Mouse (Mus musculus) embryo, embryonic 10 days (tissue): ENCODE data around the gene Arhgef25.

ENCODE experiments used
- DNase-seq: peaks from one replicate; pipeline ENCODE4 v3.0.0-alpha.2; 2015; ENCODE audit warnings: low spot score

The Arhgef25 gene

DNA sequence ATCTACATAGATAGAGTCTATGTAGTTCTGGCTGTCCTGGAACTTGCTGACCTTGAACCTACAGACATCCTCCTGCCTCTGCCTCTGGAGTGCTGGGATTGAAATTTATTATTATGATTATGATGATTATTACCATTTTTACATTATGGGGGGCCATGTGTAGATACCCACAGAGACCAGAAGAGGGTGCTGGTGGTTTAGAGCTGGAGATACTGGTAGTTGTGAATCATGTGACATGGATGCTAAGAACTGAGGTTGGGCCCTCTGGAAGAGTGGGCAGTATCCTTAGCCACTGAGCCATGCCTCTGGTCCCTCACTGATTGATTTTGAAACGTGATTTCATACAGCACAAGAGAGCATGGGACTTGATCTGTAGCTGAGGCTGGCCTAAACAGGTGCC is 3.4 kb downstream of the Arhgef25 start:
- no peak for DNase-seq

DNA sequence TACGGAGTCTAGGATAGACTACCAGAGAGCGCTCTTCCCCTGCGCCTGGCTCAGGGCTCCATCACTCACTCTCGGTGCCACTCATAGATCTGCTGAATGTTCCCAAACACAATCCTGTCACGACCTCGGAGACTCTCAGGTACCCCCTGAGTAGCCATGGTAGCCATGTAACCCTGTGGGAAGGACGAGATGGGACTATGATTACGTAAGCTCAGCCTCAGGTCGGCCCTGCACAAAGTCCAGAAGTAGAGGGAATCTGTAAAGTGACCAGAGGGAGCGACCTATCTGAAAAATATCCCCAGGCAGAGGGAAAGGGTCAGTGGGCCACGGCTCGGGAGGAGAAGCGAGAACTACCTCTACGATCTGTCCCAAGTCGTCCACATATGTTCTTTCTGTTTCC is 4.4 kb downstream of the Arhgef25 start:
- no peak for DNase-seq

DNA sequence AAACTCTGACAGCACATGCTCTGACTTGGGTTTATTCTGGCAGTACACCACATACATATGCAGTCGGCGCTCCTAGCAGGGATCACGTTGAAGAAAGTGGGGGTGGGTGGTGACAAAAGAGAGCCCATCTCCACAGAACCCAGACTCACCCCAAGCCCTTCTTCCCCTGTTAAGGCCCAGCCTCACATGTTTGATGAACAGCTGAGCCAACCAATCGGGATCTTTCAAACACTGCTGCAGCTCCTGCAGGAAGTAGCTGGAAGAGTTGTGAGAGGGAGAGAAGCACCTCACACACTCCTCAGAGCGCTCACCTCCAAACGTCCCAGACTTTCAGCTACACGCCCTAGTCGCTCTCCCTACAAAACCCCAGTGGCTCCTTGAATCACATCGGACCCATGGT is 4.8 kb downstream of the Arhgef25 start:
- DNase-seq: no peak

DNA sequence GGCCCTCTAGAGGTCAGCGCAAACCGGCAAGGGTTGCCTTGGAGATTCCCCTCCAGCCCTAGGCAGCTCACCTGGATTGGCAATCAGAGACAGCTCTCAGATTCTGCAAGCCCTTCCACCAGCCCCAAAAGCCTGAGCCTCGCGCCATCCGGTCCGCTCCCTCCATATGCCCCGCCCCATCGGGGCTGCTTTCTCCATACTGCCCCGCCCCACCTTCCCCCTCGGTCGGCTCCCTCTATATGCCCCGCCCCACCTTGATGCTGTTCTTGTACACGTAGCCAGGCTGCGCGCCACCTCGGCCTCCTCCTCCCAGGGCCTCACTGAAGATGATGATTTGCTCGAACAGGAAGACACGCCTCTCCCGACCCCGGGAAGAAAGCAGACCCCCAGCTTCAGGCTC is 6.1 kb downstream of the Arhgef25 start:
- peak; percentile 37 for DNase-seq

DNA sequence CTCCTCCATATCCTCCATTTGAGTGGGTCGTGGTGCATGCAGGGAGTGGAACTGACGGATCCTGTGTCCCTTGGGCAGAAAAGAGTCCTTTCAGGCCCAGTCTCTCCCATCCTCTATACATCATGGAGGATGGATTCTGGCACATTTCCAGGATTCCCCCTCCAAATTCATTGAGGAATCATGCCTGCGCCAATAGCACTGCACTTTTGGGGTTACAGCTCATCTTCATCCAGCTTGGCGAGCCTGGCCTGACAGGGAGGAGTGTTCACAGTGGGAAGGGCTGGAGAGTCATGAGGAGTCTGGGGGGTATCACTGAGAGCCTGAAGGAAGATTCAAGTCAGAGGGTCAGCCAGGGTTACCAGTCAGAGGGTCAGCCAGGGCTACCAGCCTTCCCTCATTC is 7.3 kb downstream of the Arhgef25 start:
- no peak for DNase-seq

DNA sequence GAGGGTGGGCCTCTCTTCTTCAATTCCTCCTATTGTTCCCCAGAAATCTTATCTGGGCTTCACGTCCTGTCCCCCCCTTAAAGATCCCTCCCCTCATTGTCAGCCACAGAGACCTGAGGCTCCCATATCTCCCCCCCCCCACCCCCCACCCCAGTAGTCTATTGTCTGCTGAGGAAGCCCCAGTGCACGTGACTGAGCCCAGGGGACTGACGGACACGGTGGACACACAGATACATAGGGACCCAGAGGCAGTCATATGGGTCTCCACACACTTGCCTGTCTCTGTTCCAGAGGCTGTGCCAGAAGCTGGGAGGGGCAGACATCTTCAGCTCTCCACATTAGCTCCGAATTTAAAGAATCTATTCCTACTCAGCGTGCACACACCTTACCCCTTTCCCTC is 8.3 kb downstream of the Arhgef25 start:
- DNase-seq: no peak

DNA sequence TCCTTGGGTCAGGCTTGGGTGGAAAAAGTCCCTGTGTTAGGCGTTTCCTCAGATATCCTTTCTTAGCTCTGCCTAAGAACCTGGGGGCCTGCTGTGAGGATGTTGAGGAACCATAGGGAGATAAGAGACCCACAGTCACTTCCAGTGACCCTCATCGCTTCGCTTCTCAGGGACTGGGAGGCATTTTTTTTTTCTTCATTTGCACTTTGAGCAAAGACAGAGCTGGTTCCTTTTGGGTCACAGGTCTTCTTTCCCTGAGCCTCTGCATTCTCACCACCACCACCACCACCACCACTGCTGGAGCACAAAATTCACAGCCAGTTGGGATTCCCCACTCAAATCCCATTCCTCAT is 9.2 kb downstream of the Arhgef25 start:
- no peak for DNase-seq

DNA sequence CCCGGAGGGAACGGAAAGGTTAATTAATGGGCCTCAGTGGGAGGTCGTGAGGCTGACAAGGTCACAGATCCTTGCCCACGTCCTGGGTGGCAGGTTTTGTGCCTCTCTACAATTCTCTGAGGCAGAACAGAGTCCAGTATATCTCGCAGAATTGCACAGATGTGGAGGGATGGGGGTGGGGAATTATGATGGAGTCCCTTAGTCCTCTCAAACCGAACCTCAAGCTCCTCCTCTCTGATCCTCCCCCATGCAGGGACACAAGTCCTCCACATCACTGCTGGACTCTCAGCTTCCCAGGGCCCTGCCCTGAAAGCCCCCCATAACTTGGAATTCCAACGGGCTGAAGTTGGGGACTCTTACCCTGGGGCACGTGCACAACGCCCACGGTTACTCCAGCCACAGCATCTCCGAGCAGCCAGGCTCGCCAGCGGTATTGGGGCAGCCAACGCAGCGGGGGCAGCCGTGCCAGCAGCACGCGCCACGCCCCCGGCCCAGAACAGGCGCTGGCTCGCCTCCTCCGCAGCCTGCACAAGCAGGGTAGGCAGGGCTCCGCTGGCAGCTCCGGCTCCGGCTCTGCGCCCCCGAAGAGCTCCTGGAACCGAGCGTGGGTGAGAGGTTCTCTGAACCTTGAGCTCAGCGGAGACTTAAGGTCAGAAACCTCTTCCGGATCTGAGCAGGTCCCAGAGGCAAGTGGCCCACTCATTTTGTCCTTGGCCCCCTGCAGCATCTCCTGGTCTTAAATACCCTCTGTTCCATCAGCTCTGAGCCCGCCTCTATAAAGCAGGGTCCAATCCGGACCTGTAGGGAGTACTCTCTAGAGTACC is 9.8 kb downstream of the Arhgef25 start, which contains the start of gene Slc26a10:
TSS of gene Slc26a10 (minus strand) at position 775 of the 824 bp plus-strand sequence.
- DNase-seq: peak; percentile 34

DNA sequence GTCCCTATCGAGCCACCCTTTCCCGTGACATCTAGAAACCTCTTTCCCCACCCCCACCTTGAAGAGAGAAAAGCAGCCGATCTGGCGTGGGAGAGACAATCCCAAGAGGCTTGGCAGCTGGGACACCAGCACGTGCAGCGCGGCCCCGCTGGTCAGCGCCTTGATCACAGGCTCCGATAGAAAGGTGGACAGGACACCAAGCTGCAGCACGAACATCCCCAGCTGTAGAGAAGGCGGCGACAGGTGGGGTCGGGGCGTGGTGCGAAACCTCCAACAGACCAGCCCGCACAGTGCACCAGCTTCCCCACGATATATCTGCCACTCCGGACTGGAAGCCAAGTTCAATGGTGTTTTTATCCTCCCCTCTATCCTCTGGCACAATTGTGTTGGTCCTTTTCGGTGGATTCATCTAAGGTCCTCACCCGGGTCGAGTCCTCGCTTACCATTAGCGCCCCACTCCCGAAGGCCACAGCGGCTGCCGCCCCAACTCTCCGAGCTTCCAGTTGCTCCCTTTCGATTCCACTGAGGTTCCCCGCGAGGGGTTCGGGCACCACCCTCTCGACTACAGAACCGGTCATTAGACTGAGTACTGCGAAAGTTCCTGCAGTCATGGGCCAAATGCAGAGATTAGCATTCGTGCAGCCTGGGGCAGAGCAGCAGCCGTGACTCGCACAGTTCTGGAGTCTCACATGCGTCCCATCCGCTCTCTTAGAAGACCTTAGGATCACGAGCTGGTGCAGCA is 11.4 kb downstream of the Arhgef25 start:
- no peak for DNase-seq

DNA sequence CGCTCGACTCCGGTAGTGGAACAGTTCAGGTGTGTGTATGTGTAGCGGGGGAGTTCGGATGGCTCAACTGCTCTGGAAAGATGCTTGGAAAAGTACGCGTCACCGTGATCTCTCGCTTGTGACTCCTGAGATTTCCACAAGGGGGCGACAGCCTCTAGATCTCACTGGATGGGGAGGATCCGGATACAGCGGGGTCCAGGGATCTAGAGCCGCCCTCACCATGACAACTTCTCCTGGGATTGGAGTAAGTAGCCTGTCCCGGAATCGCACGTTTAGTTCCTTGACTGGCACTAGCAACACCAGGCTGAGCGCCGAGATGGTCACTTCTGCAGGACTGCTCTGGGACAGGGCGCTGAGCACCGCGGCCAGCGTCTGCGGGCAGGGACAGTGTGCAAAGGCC is 12.2 kb downstream of the Arhgef25 start:
- peak; percentile 93 for DNase-seq

DNA sequence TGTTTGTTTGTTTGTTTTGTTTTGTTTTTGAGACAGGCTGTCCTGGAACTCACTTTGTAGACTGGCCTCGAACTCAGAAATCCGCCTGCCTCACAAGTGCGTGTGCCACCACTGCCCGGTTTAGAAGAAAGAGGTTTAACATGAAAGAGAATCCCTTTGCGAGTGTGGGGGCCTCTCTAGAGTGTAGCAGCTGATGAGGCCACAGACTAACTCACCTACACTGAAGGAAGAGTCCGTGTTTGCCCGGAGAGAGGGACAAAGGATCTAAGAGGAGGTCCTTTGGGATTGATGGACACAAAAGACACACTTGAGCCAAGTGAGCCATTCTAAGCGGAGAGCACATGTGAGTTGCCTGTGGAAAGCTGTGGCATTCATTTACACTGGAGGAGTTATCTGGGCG is 12.6 kb downstream of the Arhgef25 start:
- no peak for DNase-seq

DNA sequence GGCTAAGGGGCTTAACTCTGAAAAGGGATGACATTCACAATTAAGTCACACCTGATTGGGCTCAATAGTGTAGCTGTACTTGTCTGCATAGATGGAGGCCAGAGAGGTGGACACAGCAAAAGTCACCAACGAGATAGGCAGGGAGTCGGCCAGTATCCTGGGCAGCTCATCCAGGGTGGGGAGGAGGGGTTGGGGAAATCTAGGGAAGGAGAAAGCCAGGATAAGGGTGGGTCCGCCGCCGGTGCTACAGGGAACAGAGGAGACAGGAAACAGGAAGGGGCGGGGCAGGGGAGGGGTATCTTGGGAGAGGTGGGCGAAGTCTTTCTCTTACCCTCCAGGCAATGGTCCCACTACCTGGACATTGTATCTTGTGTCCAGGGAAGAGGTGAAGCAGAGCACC is 13.1 kb downstream of the Arhgef25 start:
- no peak for DNase-seq

DNA sequence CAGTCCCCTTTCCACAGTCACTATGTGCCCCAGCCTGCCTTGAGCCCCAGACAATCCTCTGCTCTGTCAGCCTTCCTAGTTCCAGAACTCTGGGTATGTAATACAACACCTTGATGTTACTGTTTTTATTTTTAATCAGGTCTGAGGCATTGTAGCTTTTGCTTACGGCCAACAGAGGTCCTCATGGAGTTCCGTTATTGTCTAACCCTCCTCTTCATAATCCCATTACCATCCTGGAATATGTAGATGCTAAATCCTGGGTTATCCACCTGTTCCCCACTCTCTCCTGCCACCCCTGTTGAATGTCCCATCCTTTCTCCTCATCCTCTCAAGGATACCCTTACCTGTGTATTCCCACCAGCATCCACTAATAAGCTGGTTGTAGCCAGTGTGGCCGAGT is 13.7 kb downstream of the Arhgef25 start:
- DNase-seq: no peak

DNA sequence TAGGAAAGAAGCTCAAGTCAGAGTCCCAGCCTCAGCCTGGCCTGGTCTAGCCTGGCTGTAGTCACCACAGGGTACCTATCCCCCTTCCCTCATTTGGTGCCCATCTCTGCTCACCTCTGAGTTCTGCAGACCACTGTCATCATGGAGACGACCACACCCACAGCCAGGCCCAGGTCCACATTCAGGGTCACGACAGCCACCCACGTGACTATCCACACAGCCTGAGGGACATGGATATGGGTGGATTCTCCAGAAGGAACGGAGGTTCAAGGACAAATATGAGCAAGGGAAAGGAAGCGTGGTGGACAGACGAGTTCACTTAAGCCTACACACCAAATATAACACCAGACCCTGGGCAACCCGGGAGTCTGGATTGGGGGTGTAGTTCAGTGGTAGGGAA is 15.7 kb downstream of the Arhgef25 start:
- DNase-seq: no peak

DNA sequence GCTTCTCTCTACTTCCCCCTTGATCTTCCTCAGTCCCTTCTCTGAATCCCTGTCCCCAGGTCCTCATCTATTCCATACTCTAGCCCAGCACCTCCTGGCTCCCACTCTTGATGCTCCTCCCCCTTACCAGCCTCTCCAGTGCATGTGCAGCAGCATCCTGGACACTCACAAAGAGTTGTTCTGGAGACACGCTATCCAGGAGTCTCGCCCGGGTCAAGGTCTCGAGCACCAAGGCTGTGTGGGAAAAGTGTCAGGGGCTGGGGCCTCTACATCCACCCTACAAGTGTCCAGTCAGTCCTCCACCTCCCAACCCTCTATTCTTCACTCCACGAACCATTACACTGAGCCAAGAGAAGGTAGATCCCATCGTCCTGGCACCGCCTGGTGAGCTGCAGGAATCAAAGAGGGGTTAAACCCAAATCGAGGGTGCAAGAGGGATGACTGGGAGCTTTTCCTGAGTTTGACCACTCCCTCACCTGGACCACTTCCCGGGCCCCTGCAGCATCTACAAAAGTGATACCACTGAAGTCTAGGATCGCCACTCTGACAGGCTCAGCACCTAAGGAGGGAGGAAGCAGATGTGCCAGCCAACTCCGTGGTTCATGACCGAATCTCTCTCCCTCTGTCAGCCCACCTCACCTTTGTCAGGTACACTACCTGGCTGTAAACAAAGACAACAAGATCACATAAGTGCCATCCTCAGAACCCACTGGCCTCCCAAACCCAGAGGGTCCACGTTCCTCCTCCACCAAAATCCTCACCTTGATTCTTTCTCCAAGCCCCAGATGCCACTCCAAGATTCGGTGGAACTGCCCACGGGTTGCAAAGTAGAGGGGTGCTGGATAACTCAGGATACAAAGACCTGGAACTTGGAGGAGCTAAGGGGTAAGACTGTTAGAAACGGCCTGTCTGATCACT is 16.5 kb downstream of the Arhgef25 start:
- no peak for DNase-seq

DNA sequence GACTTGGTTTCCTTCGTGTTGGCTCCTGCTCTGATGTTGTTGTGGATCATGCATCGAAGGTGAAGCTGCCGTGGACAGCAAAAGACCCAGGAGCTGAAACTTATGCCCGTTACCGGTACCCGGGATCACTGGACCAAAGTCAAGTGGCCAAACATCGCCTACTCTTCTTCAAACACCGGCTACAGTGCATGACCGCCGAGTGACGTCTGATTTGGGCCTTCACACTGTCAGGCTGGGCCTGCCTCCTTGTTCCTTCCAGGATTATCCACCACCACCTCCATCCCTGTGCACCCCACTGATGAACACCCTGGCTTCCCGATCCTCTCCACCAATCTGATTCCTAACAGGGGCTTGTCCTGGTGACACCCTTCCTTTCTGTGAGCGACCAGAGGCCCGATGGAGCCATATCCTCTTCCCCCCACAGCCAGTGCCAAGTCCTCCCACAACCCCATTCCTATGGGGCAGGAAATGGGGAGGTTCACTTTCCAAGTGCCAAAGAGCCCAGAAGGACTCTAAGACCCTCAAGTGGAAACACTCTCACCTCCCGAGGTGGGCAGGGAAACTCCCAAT is 18.2 kb downstream of the Arhgef25 start:
- DNase-seq: no peak

DNA sequence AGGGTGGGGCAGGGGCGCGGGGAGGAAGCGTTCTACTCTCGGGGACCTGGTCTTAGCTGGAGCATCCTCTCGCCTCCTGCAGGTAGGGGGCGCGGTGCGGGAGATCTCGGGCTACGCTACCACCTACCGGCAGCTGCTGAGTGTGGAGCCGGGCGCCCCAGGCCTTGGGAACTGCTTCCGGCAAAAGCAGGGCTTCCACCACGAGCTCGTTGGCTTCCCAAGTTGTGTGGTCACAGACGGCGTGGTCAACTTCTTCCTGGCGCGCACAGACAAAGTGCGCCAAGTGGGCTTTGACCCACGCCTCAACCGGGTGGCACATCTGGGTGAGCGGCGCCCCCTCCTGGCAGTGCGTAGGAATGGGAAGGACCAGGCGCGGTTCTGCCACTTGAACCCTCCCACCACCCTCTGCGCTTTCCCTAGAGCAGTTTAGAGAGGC is 19.0 kb downstream of the Arhgef25 start:
- DNase-seq: peak; percentile 90

DNA sequence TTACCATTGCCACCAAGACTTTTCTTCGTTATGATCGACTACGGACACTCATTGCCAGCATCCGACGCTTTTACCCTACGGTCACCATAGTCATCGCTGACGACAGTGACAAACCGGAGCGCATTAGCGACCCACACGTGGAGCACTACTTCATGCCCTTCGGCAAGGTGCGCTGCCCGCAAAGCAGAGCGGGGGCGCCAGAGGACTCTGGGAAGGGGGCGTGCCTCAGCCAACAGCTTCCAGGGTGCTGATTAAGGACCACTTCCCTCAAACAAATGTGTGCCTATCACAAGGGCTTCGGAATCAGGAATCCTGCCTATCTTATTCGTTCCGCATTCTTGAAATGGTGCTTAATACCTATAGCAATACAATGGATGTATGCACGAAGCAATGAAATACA is 19.9 kb downstream of the Arhgef25 start:
- DNase-seq: peak; percentile 74

DNA sequence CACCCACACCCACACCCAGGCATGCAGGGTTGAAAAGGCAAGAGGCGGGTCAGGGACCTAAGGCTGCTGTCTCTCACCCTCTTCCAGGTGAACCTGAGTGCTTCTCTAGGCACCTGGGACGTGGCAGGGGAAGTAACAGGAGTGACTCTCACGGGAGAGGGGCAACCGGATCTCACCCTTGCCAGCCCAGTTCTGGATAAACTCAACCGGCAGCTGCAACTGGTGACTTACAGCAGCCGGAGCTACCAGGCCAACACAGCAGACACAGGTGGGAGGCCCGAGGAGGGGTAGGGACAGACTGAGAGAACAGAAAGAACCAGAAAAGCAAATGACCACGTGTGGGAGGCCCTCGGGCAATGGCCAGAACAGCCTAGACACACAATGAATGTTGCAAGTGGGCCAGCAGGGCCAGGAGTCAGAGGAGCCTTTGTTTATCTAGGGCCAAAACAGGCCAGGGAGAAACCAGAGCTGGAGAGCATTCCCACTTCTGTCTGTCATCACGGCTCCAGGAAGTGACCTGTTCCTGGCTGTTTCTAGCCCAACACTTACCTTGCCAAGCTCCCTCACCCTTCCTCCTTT is 22.2 kb downstream of the Arhgef25 start:
- DNase-seq: no peak

DNA sequence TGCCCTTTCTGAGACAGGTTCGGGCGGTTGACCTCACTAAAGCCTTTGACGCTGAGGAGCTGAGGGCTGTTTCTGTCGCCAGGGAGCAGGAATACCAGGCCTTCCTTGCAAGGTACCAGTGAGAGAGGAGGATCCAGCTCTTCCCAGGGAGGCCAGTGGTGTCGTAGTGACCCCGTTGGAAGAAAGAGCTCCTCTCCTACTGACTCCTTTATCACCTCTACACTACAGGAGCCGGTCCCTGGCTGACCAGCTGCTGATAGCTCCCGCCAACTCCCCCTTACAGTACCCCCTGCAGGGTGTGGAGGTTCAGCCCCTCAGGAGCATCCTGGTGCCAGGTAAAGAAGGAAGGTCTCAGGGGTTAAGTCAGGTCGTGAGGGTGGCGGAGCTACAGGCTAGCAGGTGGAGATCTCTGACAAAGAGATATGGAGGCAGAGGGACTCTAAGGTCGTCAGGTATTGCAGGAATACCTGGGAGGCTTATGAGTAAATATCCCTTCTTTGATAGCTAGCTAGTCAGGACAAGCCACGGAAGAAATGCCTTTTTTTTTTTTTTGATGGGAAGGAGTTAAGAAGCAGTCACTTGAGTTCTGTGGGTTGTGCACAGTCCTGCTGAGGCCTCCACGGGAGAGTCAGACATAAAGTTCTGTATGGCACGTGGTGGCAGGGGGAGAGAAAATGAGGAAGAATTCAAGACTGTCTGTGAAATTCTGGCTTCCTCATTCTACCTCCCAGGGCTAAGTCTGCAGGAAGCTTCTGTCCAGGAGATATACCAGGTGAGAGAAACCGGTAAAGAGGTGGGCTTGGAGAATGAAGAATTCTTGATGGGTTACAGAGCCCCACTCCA is 22.9 kb downstream of the Arhgef25 start:
- DNase-seq: no peak

DNA sequence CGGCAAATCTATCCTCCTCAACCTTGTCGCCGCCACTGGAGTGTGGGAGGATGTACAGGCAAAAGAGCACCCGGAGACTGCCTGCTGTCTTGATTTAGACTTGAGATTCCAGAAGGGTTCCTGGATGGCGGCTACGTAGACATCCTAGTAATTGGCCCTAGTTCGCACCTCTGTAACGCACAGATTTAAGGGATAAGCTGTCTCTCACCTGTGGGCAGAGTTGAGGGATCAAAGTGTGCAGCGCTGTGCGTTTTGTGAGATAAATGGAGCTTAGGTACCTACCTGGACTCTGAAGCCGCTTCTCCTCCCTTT is 23.5 kb downstream of the Arhgef25 start:
- DNase-seq: peak; percentile 54
